Mouse (Mus musculus) liver, postnatal 0 days (tissue): ENCODE results near the gene Lrrc8c.

Experiments used
- CTCF ChIP-seq: sonication (generic); IDR thresholded peaks from 2 replicates; pipeline ENCODE4 v1.5.1; 2016; ENCODE audit warnings: antibody characterized with exemption, low read depth
- EP300 ChIP-seq: IDR thresholded peaks from 2 replicates; pipeline ENCODE4 v1.6.1; 2016; ENCODE audit warnings: antibody characterized with exemption, low read depth, mild to moderate bottlenecking

- TF ChIP-seq CTCF (no peak), EP300 (no peak)
Measured at GRCm38 (mm10) chr5:105614000-105614399, 94.8 kb downstream of the Lrrc8c start.
